Mouse (Mus musculus) stomach, embryonic 14.5 days (tissue): Measurements from ENCODE around the gene Llph. TPM values are rescaled to one million over a fixed set of nuclear protein-coding genes. Genes with fewer than 3 reads are reported as not detected.
A peak's percentile ranks its signal among the peaks of the same experiment; 100 is the strongest.

Experiments used
- ATAC-seq: fragments of 200-750 bp; cut with Nextera tagmentation; 2 replicates; pipeline ENCODE4 v1.8.0; 2017; ENCODE audit warnings: low read depth, moderate TSS enrichment; ENCODE audit not compliant: insufficient number of reproducible peaks, insufficient read depth, low FRiP score
- H3K27ac ChIP-seq: fragments of 300-500 bp; sonication (generic); 2 replicates; pipeline ENCODE4 v1.5.1; 2014; ENCODE audit warnings: mild to moderate bottlenecking, low read length, moderate library complexity, mixed read lengths
- H3K27me3 ChIP-seq: fragments of 300-500 bp; sonication (generic); 2 replicates; pipeline ENCODE4 v1.6.1; 2014; ENCODE audit warnings: low read length, control low read depth, mixed read lengths; ENCODE audit not compliant: control insufficient read depth, insufficient read depth
- H3K36me3 ChIP-seq: fragments of 300-500 bp; sonication (generic); 2 replicates; pipeline ENCODE4 v1.6.1; 2014; ENCODE audit warnings: mild to moderate bottlenecking, control low read depth, low read length, moderate library complexity, mixed read lengths; ENCODE audit not compliant: control insufficient read depth, insufficient read depth
- H3K4me1 ChIP-seq: fragments of 300-500 bp; sonication (generic); 2 replicates; pipeline ENCODE4 v1.6.1; 2014; ENCODE audit warnings: low read length, control low read depth, mixed read lengths; ENCODE audit not compliant: control insufficient read depth, insufficient read depth
- H3K4me2 ChIP-seq: fragments of 300-500 bp; sonication (generic); replicated peaks from 2 replicates; pipeline ENCODE4 v1.6.1; 2014; ENCODE audit warnings: low read depth, low read length, control low read depth
- H3K4me3 ChIP-seq: fragments of 300-500 bp; sonication (generic); 2 replicates; pipeline ENCODE4 v1.5.1; 2014; ENCODE audit warnings: low read depth, low read length, control low read depth
- H3K9ac ChIP-seq: fragments of 300-500 bp; sonication (generic); replicated peaks from 2 replicates; pipeline ENCODE4 v1.6.1; 2014; ENCODE audit warnings: low read depth, mild to moderate bottlenecking, control low read depth, low read length, moderate library complexity, mixed read lengths
- H3K9me3 ChIP-seq: fragments of 300-500 bp; sonication (generic); 2 replicates; pipeline ENCODE4 v1.6.1; 2016; ENCODE audit warnings: low read depth, low read length, control low read depth; ENCODE audit not compliant: control insufficient read depth
- WGBS: fragments of 180-500 bp; shearing (Covaris S2); extraction: QIAGEN DNeasy Blood & Tissue Kit; methylation state at CpG from one replicate; pipeline ENCODE4 v1.1.7; 2014; 5-methylcytosine and 5-hydroxymethylcytosine counted together
- polyA plus RNA-seq: library from polyadenylated mRNA; unstranded; fragments of >200 nt; fragmentation: Nextera tagmentation; extraction: Ambion mirVana; gene quantifications from 2 replicates; pipeline ENCODE4 v1.2.1, GENCODE M21; 2014

Gene Llph
- polyA plus RNA-seq, 1 experiment from 2014 or later = 59.2 TPM

DNA sequence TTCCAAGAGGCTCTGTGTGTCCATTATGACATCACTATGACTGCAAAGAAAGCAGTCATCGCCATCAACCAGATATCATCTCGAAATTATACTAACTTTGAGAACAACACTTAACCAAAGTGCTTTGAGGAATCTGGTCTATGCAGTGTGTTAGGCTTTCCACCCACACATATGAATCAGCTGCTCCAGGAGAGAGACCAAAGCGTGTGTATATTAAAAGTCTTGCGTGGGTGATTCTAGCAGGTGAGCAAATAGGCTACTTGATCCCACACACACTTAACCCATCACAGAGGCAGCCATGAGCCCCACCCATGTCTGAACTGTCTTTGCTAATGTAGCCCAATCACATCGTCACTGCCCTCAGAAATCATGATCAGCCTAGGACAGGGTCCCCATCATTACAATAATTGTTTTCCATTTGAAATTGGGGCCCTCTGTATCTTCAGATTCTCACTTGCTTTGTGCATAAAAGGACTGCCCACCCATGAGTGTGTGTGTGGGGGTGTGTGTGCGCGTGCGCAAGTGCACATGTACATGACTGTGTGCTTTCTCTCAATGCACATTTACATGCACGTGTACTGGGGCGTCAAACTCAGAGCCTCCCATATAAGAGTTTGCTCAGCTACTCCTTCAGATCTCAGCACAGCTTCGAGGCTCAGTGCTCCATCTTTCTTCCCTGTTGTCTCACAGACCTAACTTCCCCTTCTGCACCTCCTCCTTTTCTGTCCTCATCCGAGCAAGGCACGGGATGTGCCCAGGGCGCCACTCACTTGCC lies 29.6 kb upstream of the Llph start:
- no peak overlapping the region for H3K4me3 ChIP-seq
- H3K9me3 ChIP-seq = no peaks in the 10 kb centered on the region
- H3K36me3 ChIP-seq = no peaks in the 10 kb centered on the region
- H3K4me1 ChIP-seq = no peaks in the 10 kb centered on the region
- WGBS = 77% methylated on average over 14 of the region's 14 CpGs
- H3K4me2 ChIP-seq = no peak overlapping the region
- no peaks in the 10 kb centered on the region for H3K27me3 ChIP-seq
- no peak overlapping the region for H3K9ac ChIP-seq
- H3K27ac ChIP-seq = no peak overlapping the region
- ATAC-seq = no peak

- Histone ChIP-seq H3K9me3 (no peaks in the 10 kb centered on the region), H3K4me1 (no peaks in the 10 kb centered on the region), H3K4me2 (peak within 1 kb of the TSS; percentile 93), H3K27me3 (no peaks in the 10 kb centered on the region), H3K4me3 (peak within 1 kb of the TSS; percentile 49), H3K36me3 (no peaks in the 10 kb centered on the region), H3K27ac (no peak within 1 kb of the TSS), H3K9ac (0 out of 2 replicates have a peak within 1 kb of the TSS, but pooled peaks have one; percentile 28)
- 2% methylated on average over 65 of the region's 65 CpGs for WGBS
- peak; percentile 65; the same call in 1 of the 2 replicates for ATAC-seq
These were observed 25.5 kb upstream of the Llph start, which contains the start of gene Tmbim4 for GRCm38 (mm10) chr10:120201131-120201921. TSS of gene Tmbim4 (plus strand) at chr10:120201590.

- Histone ChIP-seq H3K9me3 (no peaks in the 10 kb centered on the region), H3K27me3 (no peaks in the 10 kb centered on the region), H3K4me1 (no peaks in the 10 kb centered on the region), H3K27ac (no peak within 1 kb of the TSS), H3K9ac (0 out of 2 replicates have a peak within 1 kb of the TSS, but pooled peaks have one; percentile 28), H3K4me3 (peak within 1 kb of the TSS; percentile 49), H3K4me2 (peak within 1 kb of the TSS; percentile 93), H3K36me3 (no peaks in the 10 kb centered on the region)
- WGBS = 2% methylated on average over 13 of the region's 13 CpGs
- ATAC-seq = peak; percentile 63; the same call in 1 of the 2 replicates
These were observed 24.9 kb upstream of the Llph start, which contains the start of gene Irak3 for GRCm38 (mm10) chr10:120201961-120202402. TSS of gene Irak3 (minus strand) at chr10:120202130.

GRCm38 (mm10) chr10:120202467-120203250 lies 24.2 kb upstream of the Llph start:
- H3K4me3 ChIP-seq = no peak overlapping the region
- no peak for ATAC-seq
- WGBS = 73% methylated on average over 16 of the region's 16 CpGs
- no peaks in the 10 kb centered on the region for H3K4me1 ChIP-seq
- no peaks in the 10 kb centered on the region for H3K9me3 ChIP-seq
- H3K9ac ChIP-seq = no peak overlapping the region
- H3K36me3 ChIP-seq = no peaks in the 10 kb centered on the region
- H3K27me3 ChIP-seq = no peaks in the 10 kb centered on the region
- H3K27ac ChIP-seq = no peak overlapping the region
- H3K4me2 ChIP-seq = peak overlapping the region; percentile 93

DNA sequence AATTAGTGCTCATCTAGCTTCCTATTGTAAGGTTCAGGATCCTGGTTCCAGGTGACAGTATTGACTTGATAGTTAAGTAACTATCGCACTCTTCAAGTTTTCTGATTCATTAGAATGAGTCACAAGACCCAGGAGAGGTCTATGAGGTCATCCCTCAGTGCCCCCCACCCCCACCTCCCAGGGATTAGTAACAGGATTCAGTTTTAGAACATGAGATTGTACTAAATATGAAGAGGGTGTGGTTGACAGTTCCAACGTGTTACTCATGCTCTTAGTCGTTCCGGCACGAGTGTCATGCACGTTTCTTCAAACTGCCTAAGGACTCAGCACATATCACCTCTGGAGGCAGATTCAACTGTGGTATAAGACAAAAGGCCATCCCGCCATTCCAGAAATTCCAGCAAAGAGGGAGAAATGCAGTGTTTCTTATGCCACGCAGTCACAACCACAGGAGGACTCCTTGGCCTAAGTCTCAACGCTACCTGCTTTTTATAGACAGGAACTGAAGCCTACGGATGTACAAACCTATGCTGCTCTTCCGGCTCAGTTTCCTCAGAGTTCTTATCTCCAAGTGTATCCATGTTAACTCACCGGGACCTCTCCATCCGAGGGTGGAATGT lies 22.2 kb upstream of the Llph start:
- no peak for ATAC-seq
- Histone ChIP-seq H3K9ac (no peak overlapping the region), H3K4me2 (no peak overlapping the region), H3K4me3 (no peak overlapping the region), H3K36me3 (no peaks in the 10 kb centered on the region), H3K27me3 (no peaks in the 10 kb centered on the region), H3K4me1 (peaks cover 2% of the 10 kb centered on the region; the same call in 1 of the 2 replicates), H3K9me3 (no peaks in the 10 kb centered on the region), H3K27ac (no peak overlapping the region)
- WGBS = 81% methylated on average over 13 of the region's 13 CpGs

DNA sequence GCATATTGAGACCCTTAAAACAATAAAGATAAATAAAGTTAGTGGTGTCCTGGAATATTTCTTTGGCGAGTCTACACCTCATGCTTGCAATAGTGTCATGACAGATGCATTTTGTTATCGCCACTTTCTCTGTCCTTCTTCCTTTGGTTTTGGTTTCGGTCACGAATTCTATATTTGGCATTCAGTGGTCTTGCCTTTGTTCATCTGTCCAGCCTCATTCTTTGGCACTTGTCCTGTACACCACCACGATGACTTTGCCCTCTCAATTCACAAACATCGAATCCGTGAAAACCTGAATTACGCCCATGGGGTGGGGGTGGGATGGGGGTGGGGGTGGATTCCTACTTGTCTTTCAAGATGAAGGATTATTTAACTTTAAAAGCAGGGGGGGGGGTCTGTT lies 18.9 kb upstream of the Llph start:
- Histone ChIP-seq H3K36me3 (no peaks in the 10 kb centered on the region), H3K27ac (no peak overlapping the region), H3K4me3 (no peak overlapping the region), H3K27me3 (no peaks in the 10 kb centered on the region), H3K9me3 (peaks cover 5% of the 10 kb centered on the region; the same call in 1 of the 2 replicates), H3K4me2 (no peak overlapping the region), H3K4me1 (peaks cover 2% of the 10 kb centered on the region; the same call in 1 of the 2 replicates), H3K9ac (no peak overlapping the region)
- 86% methylated on average over 8 of the region's 8 CpGs for WGBS
- ATAC-seq = no peak

GRCm38 (mm10) chr10:120208575-120209538 lies 18.0 kb upstream of the Llph start:
- peak; percentile 89 for ATAC-seq
- Histone ChIP-seq H3K9ac (peak overlapping the region; percentile 60), H3K4me2 (peak overlapping the region; percentile 75), H3K9me3 (peaks cover 5% of the 10 kb centered on the region; the same call in 1 of the 2 replicates), H3K27me3 (no peaks in the 10 kb centered on the region), H3K27ac (no peak overlapping the region), H3K36me3 (no peaks in the 10 kb centered on the region), H3K4me3 (peak overlapping the region; percentile 97), H3K4me1 (peaks cover 2% of the 10 kb centered on the region; the same call in 1 of the 2 replicates)
- WGBS = 3% methylated on average over 53 of the region's 53 CpGs
